Mouse (Mus musculus): ENCODE data around the gene Clstn1. TPM values are rescaled to one million over a fixed set of nuclear protein-coding genes. Genes with fewer than 3 reads are reported as not detected.

The Clstn1 gene
- total and polyA plus RNA-seq, 3 experiments = 6.1 to 26.6 TPM; not detected in 1

DNA sequence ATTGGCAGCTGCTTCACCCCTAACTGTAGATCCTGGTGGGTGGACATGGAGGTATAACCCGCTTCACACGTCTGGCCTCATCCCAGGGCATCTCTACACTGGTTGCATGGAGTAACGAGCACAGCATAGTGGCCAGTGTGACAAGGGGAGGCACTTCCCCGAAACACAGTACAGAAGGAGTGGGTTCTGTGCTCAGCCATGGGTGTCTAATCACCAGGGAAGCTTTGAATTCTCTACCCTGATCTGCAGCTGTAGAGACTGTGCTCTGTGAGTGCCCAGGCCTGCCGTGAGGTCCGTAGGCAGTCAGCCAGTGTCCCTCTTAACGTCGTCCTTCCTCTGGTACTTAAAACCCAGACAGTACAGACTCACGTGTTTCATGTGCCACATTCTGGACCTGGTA, 54.6 kb downstream of the Clstn1 start:
- H3K9ac ChIP-seq (ENCODE audit: control insufficient read depth, low read depth, low read length, poor library complexity, severe bottlenecking) = no peak overlapping the region
- peaks cover 2 to 8% of the 10 kb centered on the region in 2 experiments; a peak in 3 of 4 replicates for H3K36me3 ChIP-seq (ENCODE audit: control insufficient read depth in 1 of 2, insufficient read depth in 2 of 2, low read length in 2 of 2)
- H3K4me3 ChIP-seq (ENCODE audit: control insufficient read depth in 1 of 2, insufficient read depth in 1 of 2, low read depth in 2 of 2, low read length in 2 of 2) = no peak overlapping the region
- H3K79me2 ChIP-seq (ENCODE audit: control insufficient read depth, insufficient read depth, low read length, poor library complexity) = no peaks in the 10 kb centered on the region; the same call in 1 of the 2 replicates
- H3K9me3 ChIP-seq (replicated peaks; ENCODE audit: insufficient read depth, low read length) = no peaks in the 10 kb centered on the region
- no peaks in the 10 kb centered on the region for H3K27me3 ChIP-seq (ENCODE audit: control insufficient read depth in 1 of 2, insufficient read depth in 2 of 2, low read length in 2 of 2)
- TF ChIP-seq RAD21 (IDR thresholded peaks at IDR 0.05; ENCODE audit: low read depth, low read length) = no peak
- no peak for TF ChIP-seq SIN3A (IDR thresholded peaks at IDR 0.05; ENCODE audit: low read length)
- no peak for TF ChIP-seq USF2 (IDR thresholded peaks at IDR 0.05; ENCODE audit: borderline replicate concordance in 1 of 2, insufficient read depth in 1 of 2, low read depth in 1 of 2, low read length in 2 of 2)
- TF ChIP-seq GABPA (IDR thresholded peaks at IDR 0.05; ENCODE audit: low read depth, low read length) = no peak
- no peak for TF ChIP-seq TAL1 (IDR thresholded peaks at IDR 0.05; ENCODE audit: low read length)
- no peak for DNase-seq (ENCODE audit: low read depth, low spot score)
- peaks cover 5 to 11% of the 10 kb centered on the region in 2 experiments for H3K4me1 ChIP-seq (ENCODE audit: control insufficient read depth in 1 of 2, insufficient read depth in 2 of 2, low read length in 2 of 2)
- H3K27ac ChIP-seq (ENCODE audit: control insufficient read depth, low read depth, low read length) = no peak overlapping the region

GRCm38 (mm10) chr4:149641400-149641799, 55.1 kb downstream of the Clstn1 start:
- no peaks in the 10 kb centered on the region for H3K79me2 ChIP-seq (ENCODE audit: control insufficient read depth, insufficient read depth, low read length, poor library complexity)
- H3K36me3 ChIP-seq (ENCODE audit: control insufficient read depth in 1 of 2, insufficient read depth in 2 of 2, low read length in 2 of 2) = peaks cover 2 to 5% of the 10 kb centered on the region in 2 experiments; a peak in 3 of 4 replicates
- no peaks in the 10 kb centered on the region for H3K9me3 ChIP-seq (replicated peaks; ENCODE audit: insufficient read depth, low read length)
- H3K9ac ChIP-seq (ENCODE audit: control insufficient read depth, low read depth, low read length, poor library complexity, severe bottlenecking) = no peak overlapping the region
- H3K27me3 ChIP-seq (ENCODE audit: control insufficient read depth in 1 of 2, insufficient read depth in 2 of 2, low read length in 2 of 2) = no peaks in the 10 kb centered on the region
- TF ChIP-seq CHD2 (IDR thresholded peaks at IDR 0.05; ENCODE audit: low read length) = no peak
- no peak for TF ChIP-seq KAT2A (conservative IDR thresholded peaks at IDR 0.05; ENCODE audit: low read depth, low read length)
- TF ChIP-seq RAD21 (IDR thresholded peaks at IDR 0.05; ENCODE audit: low read depth, low read length) = no peak
- TF ChIP-seq TCF12 (IDR thresholded peaks at IDR 0.05; ENCODE audit: low read depth, low read length) = no peak
- TF ChIP-seq GATA1 (IDR thresholded peaks at IDR 0.05; ENCODE audit: low read depth, low read length) = no peak
- no peak for TF ChIP-seq MXI1 (IDR thresholded peaks at IDR 0.05; ENCODE audit: low read depth, low read length)
- TF ChIP-seq UBTF (IDR thresholded peaks at IDR 0.05; ENCODE audit: borderline replicate concordance, insufficient read depth, low read depth, low read length) = no peak
- no peak for TF ChIP-seq NELFE (IDR thresholded peaks at IDR 0.05; ENCODE audit: low read depth, low read length)
- TF ChIP-seq TBP (IDR thresholded peaks at IDR 0.05; ENCODE audit: low read depth, low read length) = no peak
- TF ChIP-seq NRF1 (IDR thresholded peaks at IDR 0.05; ENCODE audit: insufficient read depth, low read depth, low read length, poor library complexity, severe bottlenecking) = no peak
- no peak for TF ChIP-seq MYC (IDR thresholded peaks at IDR 0.05; ENCODE audit: low read depth, low read length)
- no peak for TF ChIP-seq SMC3 (IDR thresholded peaks at IDR 0.05; ENCODE audit: low read depth, low read length)
- no peak for DNase-seq (ENCODE audit: low read depth, low spot score)
- peaks cover 4 to 6% of the 10 kb centered on the region in 2 experiments for H3K4me1 ChIP-seq (ENCODE audit: control insufficient read depth in 1 of 2, insufficient read depth in 2 of 2, low read length in 2 of 2)
- H3K27ac ChIP-seq (ENCODE audit: control insufficient read depth, low read depth, low read length) = no peak overlapping the region
- H3K4me3 ChIP-seq (ENCODE audit: control insufficient read depth in 1 of 2, insufficient read depth in 1 of 2, low read depth in 2 of 2, low read length in 2 of 2) = no peak overlapping the region
